Comparison of ENCODE assay signal across 9 mouse cellular contexts in genomic region chr2:128738725-128739258, GRCm38 (mm10). TPM values are rescaled to one million over a fixed set of nuclear protein-coding genes. Genes with fewer than 3 reads are reported as not detected.
DNase-seq lines count a peak whose midpoint lies in the region; ATAC-seq lines count a peak whose summit lies in the region.
"Had no signal": no experiment of that assay in that cellular context is flagged by ENCODE, and none has a peak within 500 bp of the region (broad histone marks: within the 10 kb centered on the region; RNA-seq: fewer than 3 reads in every experiment).

No protein-coding gene starts in this region.

- H3K27me3 ChIP-seq in heart, embryonic 12.5 days (replicated peaks) = no peaks in the 10 kb centered on the region

- H3K9me3 ChIP-seq in heart, embryonic 12.5 days (replicated peaks) = no peaks in the 10 kb centered on the region

- no peak overlapping the region for H3K9ac ChIP-seq in heart, embryonic 12.5 days
- H3K9ac ChIP-seq: liver, embryonic 14.5 days had no signal

- ATAC-seq in heart, embryonic 12.5 days (ENCODE audit: insufficient number of reproducible peaks, low FRiP score) = no peak
- ATAC-seq in frontal cortex, adult (ENCODE audit: low TSS enrichment) = peak; percentile 56; the same call in 1 of the 2 replicates

- H3K4me3 ChIP-seq in heart, embryonic 12.5 days = no peak overlapping the region

- H3K4me1 ChIP-seq in heart, embryonic 12.5 days (replicated peaks) = peaks cover 17% of the 10 kb centered on the region

- no peak overlapping the region for H3K4me2 ChIP-seq in heart, embryonic 12.5 days

- H3K27ac ChIP-seq in heart, embryonic 12.5 days (ENCODE audit: poor library complexity, severe bottlenecking) = no peak overlapping the region
- H3K27ac ChIP-seq: liver, embryonic 14.5 days had no signal

- peak; percentile 76 to 80 for DNase-seq in heart, adult 18-20 months
- DNase-seq in adrenal gland, postnatal 10 days = peak; percentile 71
- DNase-seq in left cerebral cortex, adult 8-10 months (ENCODE audit: low spot score in 2 of 2) = peak; percentile 25 to 70
- DNase-seq in right cerebral cortex, postnatal 36 days (ENCODE audit: low spot score in 2 of 2) = peak; percentile 50 to 56
- no peak for DNase-seq in thymus, postnatal 36 days
- DNase-seq in embryo, embryonic 11 days = no peak

- peaks cover 10% of the 10 kb centered on the region for H3K36me3 ChIP-seq in heart, embryonic 12.5 days

- WGBS in heart, embryonic 12.5 days = 84% methylated on average over 10 of the region's 10 CpGs

RNA-seq across cellular contexts. Expression of gene Mertk, which starts 40.0 kb away (rescaled TPM):
- 1 to 10 TPM; 6.3 to 7.3 TPM for total RNA-seq in heart, adult 18-20 months (2021)
- 5.0 and 6.0 TPM in 2 replicates for polyA plus RNA-seq in heart, embryonic 12.5 days (2016; fragmentation: Nextera tagmentation; extraction: Ambion mirVana)
- total RNA-seq in adrenal gland, postnatal 10 days (2021) = 10 to 100 TPM in 1 of 2 experiments, 1 to 10 TPM in 1; 10.0 to 12.9 TPM
- 10 to 100 TPM; 25.1 to 32.9 (median 29.1) TPM for total RNA-seq in left cerebral cortex, adult 8-10 months (2022)

RNA-seq across cellular contexts. Expression of gene Anapc1, which starts 51.6 kb away (rescaled TPM):
- total RNA-seq in heart, adult 18-20 months (2021) = 10 to 100 TPM; 36.6 to 43.3 TPM
- polyA plus RNA-seq in heart, embryonic 12.5 days (2016; fragmentation: Nextera tagmentation; extraction: Ambion mirVana) = 58.9 and 63.6 TPM in 2 replicates
- total RNA-seq in adrenal gland, postnatal 10 days (2021) = 10 to 100 TPM; 60.5 to 85.7 TPM
- total RNA-seq in left cerebral cortex, adult 8-10 months (2022) = 10 to 100 TPM; 54.0 to 63.0 (median 60.2) TPM

Comparison
In these comparisons a context has a peak if more than half of its experiments do, and no peak if none do; other contexts are left out.
1. DNase-seq: peak in heart, adult 18-20 months (2 of 2), adrenal gland, postnatal 10 days (single experiment), left cerebral cortex, adult 8-10 months (2 of 2) and right cerebral cortex, postnatal 36 days (2 of 2); none in thymus, postnatal 36 days (0 of 2) and embryo, embryonic 11 days (single experiment).